Mouse (Mus musculus) heart, embryonic 13.5 days (tissue): ENCODE results near the gene Hoxc10. TPM values are rescaled to one million over a fixed set of nuclear protein-coding genes. Genes with fewer than 3 reads are reported as not detected.

ENCODE experiments used
- ATAC-seq: fragments of 200-750 bp; cut with Nextera tagmentation; 2 replicates; pipeline ENCODE4 v1.8.0; 2017; ENCODE audit warnings: moderate TSS enrichment; ENCODE audit not compliant: insufficient number of reproducible peaks, low FRiP score, low TSS enrichment; ENCODE audit errors: extremely low read depth
- H3K27ac ChIP-seq: fragments of 300-500 bp; sonication (generic); replicated peaks from 2 replicates; pipeline ENCODE4 v1.5.1; 2015; ENCODE audit warnings: moderate library complexity, mild to moderate bottlenecking, inconsistent platforms
- H3K27me3 ChIP-seq: fragments of 300-500 bp; sonication (generic); replicated peaks from 2 replicates; pipeline ENCODE4 v1.6.1; 2015; ENCODE audit warnings: mild to moderate bottlenecking, inconsistent platforms
- H3K36me3 ChIP-seq: fragments of 300-500 bp; sonication (generic); 2 replicates; pipeline ENCODE4 v1.6.1; 2015; ENCODE audit warnings: mild to moderate bottlenecking, inconsistent platforms
- H3K4me1 ChIP-seq: fragments of 300-500 bp; sonication (generic); 2 replicates; pipeline ENCODE4 v1.6.1; 2015; ENCODE audit warnings: inconsistent platforms
- H3K4me2 ChIP-seq: fragments of 300-500 bp; sonication (generic); 2 replicates; pipeline ENCODE4 v1.6.1; 2015; ENCODE audit warnings: inconsistent platforms, mild to moderate bottlenecking, moderate library complexity
- H3K4me3 ChIP-seq: fragments of 300-500 bp; sonication (generic); 2 replicates; pipeline ENCODE4 v1.5.1; 2015; ENCODE audit warnings: moderate library complexity, mild to moderate bottlenecking, inconsistent platforms
- H3K9ac ChIP-seq: fragments of 300-500 bp; sonication (generic); 2 replicates; pipeline ENCODE4 v1.6.1; 2015; ENCODE audit warnings: inconsistent platforms, mild to moderate bottlenecking, moderate library complexity
- H3K9me3 ChIP-seq: fragments of 300-500 bp; sonication (generic); 2 replicates; pipeline ENCODE4 v1.6.1; 2016; ENCODE audit warnings: inconsistent platforms
- WGBS: fragments of 180-500 bp; shearing (Covaris S2); methylation state at CpG from one replicate; pipeline ENCODE4 v1.1.7; 2015; ENCODE audit warnings: mixed read lengths; 5-methylcytosine and 5-hydroxymethylcytosine counted together
- polyA plus RNA-seq: library from polyadenylated mRNA; unstranded; fragments of >200 nt; fragmentation: Nextera tagmentation; extraction: Ambion mirVana; gene quantifications from 2 replicates; pipeline ENCODE4 v1.2.1, GENCODE M21; 2015

Hoxc10 gene
- polyA plus RNA-seq, 1 experiment from 2014 or later: not detected

DNA sequence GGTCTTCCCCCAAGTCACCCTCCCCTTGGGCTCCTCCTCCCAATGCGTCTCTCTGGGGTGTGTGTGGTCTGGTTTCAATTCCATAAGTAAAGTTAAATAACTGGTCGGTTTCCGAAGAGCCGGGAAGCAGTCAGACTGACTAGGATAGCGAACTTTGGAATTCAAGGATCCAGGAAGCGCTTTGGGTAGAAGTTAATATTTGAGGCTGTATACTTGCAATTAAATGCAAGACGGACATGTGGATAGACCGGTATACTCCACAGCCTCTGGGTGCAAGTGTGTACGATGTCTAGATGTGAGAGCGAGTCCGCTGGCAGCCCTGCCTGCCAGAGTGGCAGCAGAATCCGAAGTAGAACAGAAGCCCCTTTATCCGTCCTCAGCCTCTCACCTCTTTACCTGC, 4.1 kb upstream of the Hoxc10 start:
- Histone ChIP-seq H3K27me3 (peaks cover 99% of the 10 kb centered on the region), H3K36me3 (no peaks in the 10 kb centered on the region), H3K4me2 (no peak overlapping the region), H3K4me3 (no peak overlapping the region), H3K9me3 (no peaks in the 10 kb centered on the region), H3K27ac (no peak overlapping the region), H3K4me1 (peaks cover 5% of the 10 kb centered on the region; the same call in 1 of the 2 replicates), H3K9ac (no peak overlapping the region)
- 2% methylated on average over 13 of the region's 13 CpGs for WGBS
- ATAC-seq: no peak

- Histone ChIP-seq H3K9ac (no peak overlapping the region), H3K4me2 (no peak overlapping the region), H3K27me3 (peaks cover 98% of the 10 kb centered on the region), H3K4me1 (peaks cover 5% of the 10 kb centered on the region; the same call in 1 of the 2 replicates), H3K36me3 (no peaks in the 10 kb centered on the region), H3K27ac (no peak overlapping the region), H3K4me3 (no peak overlapping the region), H3K9me3 (no peaks in the 10 kb centered on the region)
- ATAC-seq: no peak
- whole genome bisulfite sequencing: 5% methylated on average over 8 of the region's 8 CpGs
These were observed 3.3 kb upstream of the Hoxc10 start for GRCm38 (mm10) chr15:102963259-102963658.

- H3K4me1 ChIP-seq: peaks cover 5% of the 10 kb centered on the region; the same call in 1 of the 2 replicates
- 2% methylated on average over 28 of the region's 28 CpGs for WGBS
These were observed 2.6 kb upstream of the Hoxc10 start for GRCm38 (mm10) chr15:102963671-102964640.

DNA sequence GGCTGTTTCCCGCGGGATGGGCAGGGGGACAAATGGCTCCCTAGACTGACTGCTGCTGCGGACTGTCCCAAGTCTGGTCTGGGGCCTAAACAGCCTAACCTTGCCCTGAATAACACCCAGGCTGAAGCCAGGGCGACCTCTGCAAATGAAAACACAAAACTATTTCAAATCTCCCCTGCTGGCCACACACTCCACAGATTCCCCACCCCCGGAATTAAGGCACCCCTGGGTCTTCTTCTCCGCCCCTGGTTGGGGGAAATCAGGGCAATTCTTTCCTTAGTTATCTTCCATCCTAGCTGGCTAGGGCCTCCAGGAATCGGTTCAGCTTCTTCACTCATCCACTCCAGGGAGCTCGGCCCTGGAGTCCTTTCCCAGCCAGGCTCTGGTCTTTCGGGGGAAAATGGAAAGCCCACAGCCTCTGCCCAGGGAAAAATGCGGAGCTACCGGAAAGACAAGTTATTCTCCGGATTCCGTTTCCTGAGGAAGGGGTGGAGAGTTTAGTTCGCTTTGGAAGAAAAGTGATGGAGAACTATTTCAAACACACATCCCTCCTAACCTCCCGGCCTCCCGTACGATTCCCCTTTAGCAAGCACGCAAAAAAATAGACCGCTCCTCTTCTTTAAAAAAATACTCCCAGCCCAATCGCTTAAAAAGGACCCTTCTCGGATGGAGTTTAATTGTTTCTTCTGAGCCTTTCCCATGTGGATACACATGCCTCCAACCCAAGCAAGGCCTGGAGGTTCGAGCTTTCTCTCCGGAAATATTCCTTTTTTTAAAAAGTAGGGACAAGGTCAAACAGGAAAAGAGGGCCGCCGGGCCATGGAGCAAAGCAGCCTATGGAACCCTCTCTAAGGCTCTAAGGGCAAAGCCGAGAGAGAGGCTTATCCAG, 1.3 kb upstream of the Hoxc10 start:
- H3K9me3 ChIP-seq: no peaks in the 10 kb centered on the region
- peaks cover 98% of the 10 kb centered on the region for H3K27me3 ChIP-seq
- no peaks in the 10 kb centered on the region for H3K36me3 ChIP-seq
- ATAC-seq: no peak
- peaks cover 5% of the 10 kb centered on the region; the same call in 1 of the 2 replicates for H3K4me1 ChIP-seq
- H3K4me3 ChIP-seq: no peak overlapping the region
- no peak overlapping the region for H3K9ac ChIP-seq
- no peak overlapping the region for H3K27ac ChIP-seq
- no peak overlapping the region for H3K4me2 ChIP-seq
- 3% methylated on average over 26 of the region's 26 CpGs for WGBS

More at GRCm38 (mm10) chr15:102963671-102964640, 2.6 kb upstream of the Hoxc10 start:
- Histone ChIP-seq H3K4me3 (no peak overlapping the region), H3K27me3 (peaks cover 98% of the 10 kb centered on the region), H3K9ac (no peak overlapping the region), H3K4me2 (no peak overlapping the region), H3K36me3 (no peaks in the 10 kb centered on the region), H3K9me3 (no peaks in the 10 kb centered on the region), H3K27ac (no peak overlapping the region)
- ATAC-seq: no peak

DNA sequence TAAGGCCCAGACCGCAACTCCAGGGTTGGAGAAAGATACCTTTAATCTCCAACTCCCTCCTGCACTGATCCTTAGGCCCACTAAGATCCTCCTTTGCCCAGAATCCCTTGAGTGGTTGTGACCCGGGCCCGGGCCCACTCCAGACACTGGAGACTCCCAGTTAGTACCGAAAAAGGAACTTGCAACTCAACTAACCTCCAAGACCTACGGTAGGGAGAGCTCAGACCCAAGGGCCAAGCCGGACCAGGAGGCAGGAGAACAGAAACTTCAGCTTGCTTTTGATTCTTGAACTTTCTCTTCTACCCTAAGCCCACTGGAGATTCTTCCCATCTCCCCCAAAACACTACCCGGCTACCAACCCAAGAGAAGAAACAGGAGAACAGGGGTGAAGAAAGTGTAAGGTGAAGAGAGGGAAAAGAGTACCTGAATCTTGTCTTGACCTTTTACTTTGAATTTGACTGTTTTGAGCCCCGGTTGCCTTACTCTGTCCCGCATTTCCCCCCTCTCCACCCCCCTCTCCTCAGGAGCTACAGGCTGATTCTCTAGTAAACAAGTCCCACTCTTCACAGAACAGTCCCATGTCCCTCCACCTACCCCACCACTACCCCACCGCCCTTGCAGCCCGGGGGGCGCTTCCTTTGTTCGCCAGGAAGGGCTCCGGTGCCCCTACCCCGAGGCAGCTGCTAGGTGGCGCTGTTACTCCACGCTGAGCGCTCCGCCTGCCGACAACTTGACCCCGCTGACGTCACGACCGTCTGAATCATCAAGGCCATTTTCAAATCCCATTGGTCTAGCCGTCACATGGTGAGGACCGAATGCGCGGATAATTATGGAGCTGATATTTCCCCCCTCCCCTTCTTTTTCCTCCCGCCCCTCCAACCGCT, 462 bp upstream of the Hoxc10 start:
- Histone ChIP-seq H3K27me3 (peaks cover 98% of the 10 kb centered on the region), H3K9ac (no peak overlapping the region), H3K4me3 (peak overlapping the region; percentile 20), H3K4me2 (peak overlapping the region; percentile 43), H3K9me3 (no peaks in the 10 kb centered on the region), H3K36me3 (no peaks in the 10 kb centered on the region), H3K27ac (no peak overlapping the region), H3K4me1 (peaks cover 5% of the 10 kb centered on the region; the same call in 1 of the 2 replicates)
- ATAC-seq: no peak
- 3% methylated on average over 30 of the region's 30 CpGs for WGBS

GRCm38 (mm10) chr15:102967312-102967510, 615 bp downstream of the Hoxc10 start, which contains the start of gene Hoxc5:
TSS of gene Hoxc5 (plus strand) at chr15:102967443.
- H3K36me3 ChIP-seq: no peaks in the 10 kb centered on the region
- H3K4me2 ChIP-seq: peak within 1 kb of the TSS; percentile 43
- ATAC-seq: no peak
- peaks cover 99% of the 10 kb centered on the region for H3K27me3 ChIP-seq
- WGBS: 5% methylated on average over 12 of the region's 12 CpGs
- no peak within 1 kb of the TSS for H3K9ac ChIP-seq
- H3K27ac ChIP-seq: no peak within 1 kb of the TSS
- H3K9me3 ChIP-seq: no peaks in the 10 kb centered on the region
- peaks cover 5% of the 10 kb centered on the region; the same call in 1 of the 2 replicates for H3K4me1 ChIP-seq
- peak within 1 kb of the TSS; percentile 20 for H3K4me3 ChIP-seq

GRCm38 (mm10) chr15:102967511-102968397, 1.2 kb downstream of the Hoxc10 start:
- no peaks in the 10 kb centered on the region for H3K9me3 ChIP-seq
- no peaks in the 10 kb centered on the region for H3K36me3 ChIP-seq
- peaks cover 99% of the 10 kb centered on the region for H3K27me3 ChIP-seq
- ATAC-seq: no peak
- H3K9ac ChIP-seq: no peak overlapping the region
- H3K4me1 ChIP-seq: peaks cover 5% of the 10 kb centered on the region; the same call in 1 of the 2 replicates
- WGBS: 2% methylated on average over 34 of the region's 34 CpGs
- no peak overlapping the region for H3K4me2 ChIP-seq
- no peak overlapping the region for H3K4me3 ChIP-seq
- no peak overlapping the region for H3K27ac ChIP-seq

DNA sequence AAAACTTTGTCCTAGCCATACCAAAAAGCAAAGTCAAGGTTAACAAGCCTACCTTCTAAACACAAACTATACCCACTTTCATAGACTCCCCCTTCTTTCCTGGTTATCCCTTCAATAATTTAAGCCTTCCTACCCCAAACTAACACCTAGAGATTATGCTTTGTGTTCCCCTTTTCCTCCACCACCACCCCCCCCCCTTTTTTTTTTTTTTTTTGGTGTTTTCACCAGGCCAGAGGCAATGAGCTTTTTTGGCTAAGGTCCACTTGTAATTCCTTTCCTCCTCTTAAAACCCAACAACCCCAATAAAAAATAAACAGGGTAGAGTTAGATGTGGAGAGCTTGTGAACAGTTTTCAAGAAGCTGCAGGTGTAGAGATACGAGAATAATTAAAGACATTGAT, 2.7 kb downstream of the Hoxc10 start:
- no peak overlapping the region for H3K4me2 ChIP-seq
- H3K36me3 ChIP-seq: no peaks in the 10 kb centered on the region
- no peak for ATAC-seq
- H3K9ac ChIP-seq: no peak overlapping the region
- no peak overlapping the region for H3K4me3 ChIP-seq
- peaks cover 5% of the 10 kb centered on the region; the same call in 1 of the 2 replicates for H3K4me1 ChIP-seq
- peaks cover 99% of the 10 kb centered on the region for H3K27me3 ChIP-seq
- no peak overlapping the region for H3K27ac ChIP-seq
- WGBS: 26% methylated on average over 1 of the region's 1 CpGs
- H3K9me3 ChIP-seq: no peaks in the 10 kb centered on the region

- no peaks in the 10 kb centered on the region for H3K9me3 ChIP-seq
- ATAC-seq: no peak
- WGBS: 1% methylated on average over 12 of the region's 12 CpGs
- no peak overlapping the region for H3K4me3 ChIP-seq
- no peak overlapping the region for H3K27ac ChIP-seq
- H3K4me1 ChIP-seq: peaks cover 5% of the 10 kb centered on the region; the same call in 1 of the 2 replicates
- no peaks in the 10 kb centered on the region for H3K36me3 ChIP-seq
- H3K4me2 ChIP-seq: no peak overlapping the region
- peaks cover 99% of the 10 kb centered on the region for H3K27me3 ChIP-seq
- H3K9ac ChIP-seq: no peak overlapping the region
These were observed 4.1 kb downstream of the Hoxc10 start for GRCm38 (mm10) chr15:102970740-102971139.

DNA sequence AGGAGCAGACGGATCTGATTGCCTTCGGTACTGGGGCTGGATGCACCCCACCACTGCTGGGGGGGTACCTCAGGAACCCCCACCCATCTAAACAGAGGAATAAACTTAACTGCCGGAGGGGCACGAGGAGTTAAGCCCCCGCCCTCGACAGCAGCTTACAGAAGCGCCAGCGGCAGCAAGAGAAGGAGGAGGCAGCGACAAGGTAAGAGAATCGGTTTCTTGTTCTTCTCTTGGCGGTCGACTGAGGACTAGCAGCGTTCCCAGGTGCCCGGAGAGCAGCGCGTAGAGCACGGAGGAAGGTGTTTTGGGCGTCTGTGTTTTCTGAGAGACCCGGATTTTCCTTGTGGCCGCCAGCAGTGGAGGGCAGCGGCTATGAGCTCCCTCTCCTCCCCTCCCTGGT, 5.7 kb downstream of the Hoxc10 start:
- Histone ChIP-seq H3K27me3 (peaks cover 99% of the 10 kb centered on the region), H3K9ac (no peak overlapping the region), H3K4me3 (no peak overlapping the region), H3K4me2 (no peak overlapping the region), H3K36me3 (no peaks in the 10 kb centered on the region), H3K27ac (no peak overlapping the region), H3K4me1 (peaks cover 5% of the 10 kb centered on the region; the same call in 1 of the 2 replicates), H3K9me3 (no peaks in the 10 kb centered on the region)
- ATAC-seq: no peak
- WGBS: under 1% methylated on average over 21 of the region's 21 CpGs
